Mouse (Mus musculus) heart, adult 2 months (tissue): Measurements from ENCODE around the gene Pard3. TPM values are rescaled to one million over a fixed set of nuclear protein-coding genes. Genes with fewer than 3 reads are reported as not detected.

Source experiments
- DNase-seq, 2 experiments: peaks; one replicate each; pipeline ENCODE4 v3.0.0; 2021
- H3K27ac ChIP-seq: fragments of 200-600 bp; 2 replicates; pipeline ENCODE4 v1.8.1; 2022
- H3K27me3 ChIP-seq: fragments of 200-500 bp; 2 replicates; pipeline ENCODE4 v1.6.1; 2012; ENCODE audit warnings: mild to moderate bottlenecking, low read length, inconsistent platforms, mixed read lengths; ENCODE audit not compliant: control insufficient read depth, insufficient read depth
- H3K36me3 ChIP-seq: fragments of 200-500 bp; 2 replicates; pipeline ENCODE4 v1.6.1; 2012; ENCODE audit warnings: low read length, inconsistent platforms; ENCODE audit not compliant: control insufficient read depth, insufficient read depth
- H3K4me1 ChIP-seq: fragments of 200-500 bp; 2 replicates; pipeline ENCODE4 v1.6.1; 2011; ENCODE audit warnings: low read length; ENCODE audit not compliant: control insufficient read depth, insufficient read depth
- H3K4me3 ChIP-seq: fragments of 200-600 bp; 2 replicates; pipeline ENCODE4 v1.8.1; 2022
- H3K79me2 ChIP-seq: fragments of 200-500 bp; replicated peaks from 2 replicates; pipeline ENCODE4 v1.6.1; 2012; ENCODE audit warnings: mild to moderate bottlenecking, inconsistent platforms, low read length, moderate library complexity, mixed read lengths; ENCODE audit not compliant: control insufficient read depth, insufficient read depth
- H3K9ac ChIP-seq: fragments of 200-500 bp; 2 replicates; pipeline ENCODE4 v1.6.1; 2012; ENCODE audit warnings: low read depth, mild to moderate bottlenecking, control low read depth, inconsistent platforms, low read length, mixed read lengths
- CTCF ChIP-seq: fragments of 200-600 bp; IDR thresholded peaks from 2 replicates; pipeline ENCODE4 v1.8.1; 2022; ENCODE audit warnings: antibody characterized with exemption, mild to moderate bottlenecking, moderate library complexity
- EP300 ChIP-seq: fragments of 200-500 bp; IDR thresholded peaks from 2 replicates; pipeline ENCODE4 v1.6.1; 2011; ENCODE audit warnings: low read depth, low read length, control low read depth; ENCODE audit not compliant: insufficient read depth
- POLR2A ChIP-seq: fragments of 200-500 bp; IDR thresholded peaks from 2 replicates; pipeline ENCODE4 v1.6.1; 2011; ENCODE audit warnings: mild to moderate bottlenecking, low read depth, low read length, control low read depth; ENCODE audit not compliant: insufficient read depth
- WGBS: fragments of 180-500 bp; shearing (Covaris S2); methylation state at CpG from one replicate; pipeline ENCODE4 v1.1.7; 2018; 5-methylcytosine and 5-hydroxymethylcytosine counted together
- intact Hi-C: fragments of 180-260 bp; cut with DNase I; formaldehyde crosslinking; loops from one replicate; pipeline ENCODE4 v1.15.1; 2025
- polyA plus RNA-seq: library from polyadenylated mRNA; depleted of rRNA; stranded (reverse); fragments of >200 nt; gene quantifications from 2 replicates; pipeline ENCODE4 v1.2.3, GENCODE M21; 2012
- total RNA-seq, 2 experiments: library from RNA; stranded (reverse); gene quantifications; 2 replicates each; pipeline ENCODE4 v1.2.3; 2021

The Pard3 gene
- total and polyA plus RNA-seq, 3 experiments = 23.7 to 32.9 (median 30.1) TPM

GRCm38 (mm10) chr8:127335216-127335615 lies 271.5 kb downstream of the Pard3 start:
- intact Hi-C loops = loop anchor here (10.0 kb wide), 1 partner anchor 1160 kb away; no protein-coding TSS in a partner anchor

GRCm38 (mm10) chr8:127338183-127338582 lies 274.5 kb downstream of the Pard3 start:
- intact Hi-C loops = loop anchor here (10.0 kb wide), 1 partner anchor 1157 kb away; no protein-coding TSS in a partner anchor
- Histone ChIP-seq H3K4me3 (no peak overlapping the region), H3K27me3 (no peaks in the 10 kb centered on the region), H3K9ac (no peak overlapping the region), H3K27ac (no peak overlapping the region), H3K4me1 (peaks cover 6% of the 10 kb centered on the region), H3K36me3 (peaks cover 3% of the 10 kb centered on the region; the same call in 1 of the 2 replicates), H3K79me2 (peaks cover 2% of the 10 kb centered on the region; the same call in 1 of the 2 replicates)
- TF ChIP-seq POLR2A (no peak), EP300 (no peak), CTCF (no peak)
- no peak for DNase-seq
- 77% methylated on average over 11 of the region's 11 CpGs for WGBS

More at GRCm38 (mm10) chr8:127335216-127335615, 271.5 kb downstream of the Pard3 start:
- 73% methylated on average over 1 of the region's 1 CpGs for WGBS
- no peak for DNase-seq
- TF ChIP-seq CTCF (no peak), POLR2A (no peak), EP300 (no peak)
- H3K27me3 ChIP-seq = no peaks in the 10 kb centered on the region
- H3K36me3 ChIP-seq = peaks cover 3% of the 10 kb centered on the region; the same call in 1 of the 2 replicates
- no peak overlapping the region for H3K4me3 ChIP-seq
- no peak overlapping the region for H3K9ac ChIP-seq
- H3K4me1 ChIP-seq = peaks cover 8% of the 10 kb centered on the region
- H3K79me2 ChIP-seq = peaks cover 2% of the 10 kb centered on the region; the same call in 1 of the 2 replicates
- H3K27ac ChIP-seq = peak overlapping the region; percentile 55

GRCm38 (mm10) chr8:127341046-127341445 lies 277.4 kb downstream of the Pard3 start:
- Histone ChIP-seq H3K27me3 (no peaks in the 10 kb centered on the region), H3K36me3 (no peaks in the 10 kb centered on the region), H3K27ac (no peak overlapping the region), H3K9ac (no peak overlapping the region), H3K79me2 (peaks cover 2% of the 10 kb centered on the region; the same call in 1 of the 2 replicates), H3K4me3 (no peak overlapping the region), H3K4me1 (peaks cover 2% of the 10 kb centered on the region)
- no peak for DNase-seq
- intact Hi-C loops = no loop called here
- 88% methylated on average over 7 of the region's 7 CpGs for WGBS
- no peak for TF ChIP-seq CTCF
- no peak for TF ChIP-seq EP300
- no peak for TF ChIP-seq POLR2A

GRCm38 (mm10) chr8:127343115-127343514 lies 279.4 kb downstream of the Pard3 start:
- Histone ChIP-seq H3K4me3 (no peak overlapping the region), H3K79me2 (peaks cover 2% of the 10 kb centered on the region; the same call in 1 of the 2 replicates), H3K9ac (no peak overlapping the region), H3K36me3 (no peaks in the 10 kb centered on the region), H3K27me3 (no peaks in the 10 kb centered on the region), H3K27ac (no peak overlapping the region), H3K4me1 (no peaks in the 10 kb centered on the region)
- DNase-seq = no peak
- intact Hi-C loops = no loop called here
- WGBS = 84% methylated on average over 2 of the region's 2 CpGs
- no peak for TF ChIP-seq CTCF
- no peak for TF ChIP-seq EP300
- no peak for TF ChIP-seq POLR2A

- WGBS = 87% methylated on average over 3 of the region's 3 CpGs
- TF ChIP-seq POLR2A = no peak
- no peak for DNase-seq
- no peak overlapping the region for H3K4me3 ChIP-seq
- H3K79me2 ChIP-seq = peaks cover 2% of the 10 kb centered on the region; the same call in 1 of the 2 replicates
- H3K27ac ChIP-seq = no peak overlapping the region
- no peaks in the 10 kb centered on the region for H3K4me1 ChIP-seq
- intact Hi-C loops = no loop called here
- no peaks in the 10 kb centered on the region for H3K27me3 ChIP-seq
- no peaks in the 10 kb centered on the region for H3K36me3 ChIP-seq
- no peak overlapping the region for H3K9ac ChIP-seq
Measured at GRCm38 (mm10) chr8:127344421-127344820, 280.7 kb downstream of the Pard3 start.

DNA sequence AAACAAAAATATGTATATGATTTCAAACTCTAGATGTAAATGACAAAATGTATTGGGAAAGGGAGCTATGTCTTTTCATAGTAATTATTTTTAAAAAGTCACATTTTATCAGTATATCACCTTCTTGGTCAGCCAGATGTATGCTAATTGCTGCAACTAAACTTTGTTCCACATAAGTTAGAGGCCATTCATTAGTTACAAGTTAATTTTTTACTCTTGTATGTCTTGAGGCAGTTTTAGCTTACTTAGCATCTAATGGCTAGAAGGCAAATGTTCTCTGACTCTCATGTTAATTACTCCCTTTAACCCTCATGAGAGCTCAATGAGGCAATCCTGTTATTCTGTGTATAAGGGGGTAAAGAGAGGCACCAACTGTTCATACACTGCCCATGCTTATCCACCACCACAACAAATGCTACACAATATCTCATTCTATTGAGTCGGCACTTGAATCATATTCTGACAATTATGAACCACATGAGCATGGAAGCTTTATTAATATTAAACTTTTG lies 282.3 kb downstream of the Pard3 start:
- Histone ChIP-seq H3K36me3 (no peaks in the 10 kb centered on the region; the same call in none of the 2 replicates), H3K9ac (no peak overlapping the region), H3K4me1 (no peaks in the 10 kb centered on the region), H3K79me2 (no peaks in the 10 kb centered on the region), H3K27me3 (no peaks in the 10 kb centered on the region), H3K4me3 (no peak overlapping the region), H3K27ac (no peak overlapping the region)
- intact Hi-C loops = no loop called here
- 98% methylated on average over 1 of the region's 1 CpGs for WGBS
- TF ChIP-seq CTCF (no peak), POLR2A (no peak), EP300 (no peak)
- no peak for DNase-seq
